Mouse (Mus musculus) kidney, postnatal 4 days (tissue): ENCODE results near the gene Sp2.
A peak's percentile ranks its signal among the peaks of the same experiment; 100 is the strongest.

Experiments
- DNase-seq, 2 experiments: peaks; one replicate each; pipeline ENCODE4 v3.0.0; 2021; ENCODE audit warnings: mixed read lengths in 2 of 2

The Sp2 gene

DNA sequence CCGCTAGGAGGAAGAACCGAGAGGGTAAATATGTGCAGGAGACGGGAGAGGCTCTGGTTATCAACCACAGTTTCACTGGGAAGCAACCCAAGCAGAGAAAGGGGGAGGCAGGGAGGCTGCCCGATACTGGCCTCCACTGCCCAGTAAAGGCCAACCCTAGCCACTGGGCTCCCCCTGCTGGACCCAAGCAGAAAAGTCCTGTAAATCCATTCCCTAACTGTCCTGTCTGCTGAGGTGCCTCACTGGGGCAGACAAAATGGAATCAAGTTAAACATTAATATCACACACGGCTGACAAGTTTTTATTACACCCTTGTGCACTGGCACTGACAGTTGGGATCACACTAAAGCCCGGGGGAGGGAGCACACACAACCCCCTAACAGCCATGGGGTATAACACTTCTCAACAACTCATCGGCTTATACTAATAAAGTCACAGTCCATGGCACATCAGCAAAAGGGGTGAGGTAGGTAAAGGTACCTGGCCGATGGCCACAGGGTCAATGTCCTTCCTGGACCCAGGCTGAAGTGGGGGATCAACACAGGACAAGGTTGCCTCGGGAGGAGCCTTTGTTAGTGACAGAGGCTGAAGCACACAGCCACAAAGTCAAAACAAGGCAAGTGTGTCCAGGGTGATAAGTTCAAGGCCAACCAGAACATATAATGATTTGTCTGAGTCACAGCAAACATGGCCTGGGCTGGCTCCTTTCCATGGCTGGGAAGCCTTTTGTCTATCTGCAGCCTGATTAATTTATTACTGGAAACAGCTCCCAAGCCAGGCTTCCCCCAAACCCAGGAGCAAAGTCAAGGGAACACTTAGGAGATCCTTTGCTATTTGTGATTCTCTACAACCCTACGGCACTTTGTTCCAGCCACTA lies 45.0 kb downstream of the Sp2 start:
- DNase-seq = peak; percentile 81 to 88

DNA sequence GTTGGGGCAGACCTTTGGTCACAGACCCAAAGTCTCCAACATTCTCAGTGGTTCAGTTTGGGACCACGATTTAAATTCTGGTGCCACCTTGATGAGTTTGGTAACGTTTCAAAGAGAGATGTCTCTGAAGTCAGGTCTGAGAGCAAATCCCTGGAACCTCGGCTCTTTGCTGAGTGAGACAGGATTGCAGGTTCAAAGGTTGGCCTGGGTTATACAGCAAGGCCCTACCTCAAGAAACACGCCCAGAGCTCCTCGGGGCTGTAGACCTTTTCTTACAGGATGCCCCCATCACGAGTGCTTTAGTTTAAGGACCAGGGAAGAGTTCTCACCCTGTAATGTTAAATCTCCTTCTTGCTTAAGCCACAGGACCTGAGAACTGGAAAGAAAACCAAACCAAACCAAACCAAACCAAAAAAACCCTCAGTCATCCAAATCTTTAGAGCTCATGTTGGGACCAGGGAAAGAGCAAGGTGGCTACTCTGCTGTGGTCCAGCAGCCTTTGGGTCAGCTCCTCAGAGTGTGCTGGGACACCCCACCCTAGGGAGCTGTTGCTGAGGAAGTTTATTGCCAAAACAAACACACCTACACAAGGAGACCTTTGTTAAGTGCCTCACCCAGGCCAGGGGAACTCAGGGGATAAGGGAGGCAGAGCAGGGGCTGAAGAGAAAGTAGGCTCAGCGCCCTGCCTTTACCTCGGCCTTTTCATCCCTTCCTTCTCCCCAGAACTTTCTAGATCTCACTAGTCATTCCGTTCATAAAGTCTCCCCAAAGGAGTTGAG lies 46.7 kb downstream of the Sp2 start:
- DNase-seq = no peak

DNA sequence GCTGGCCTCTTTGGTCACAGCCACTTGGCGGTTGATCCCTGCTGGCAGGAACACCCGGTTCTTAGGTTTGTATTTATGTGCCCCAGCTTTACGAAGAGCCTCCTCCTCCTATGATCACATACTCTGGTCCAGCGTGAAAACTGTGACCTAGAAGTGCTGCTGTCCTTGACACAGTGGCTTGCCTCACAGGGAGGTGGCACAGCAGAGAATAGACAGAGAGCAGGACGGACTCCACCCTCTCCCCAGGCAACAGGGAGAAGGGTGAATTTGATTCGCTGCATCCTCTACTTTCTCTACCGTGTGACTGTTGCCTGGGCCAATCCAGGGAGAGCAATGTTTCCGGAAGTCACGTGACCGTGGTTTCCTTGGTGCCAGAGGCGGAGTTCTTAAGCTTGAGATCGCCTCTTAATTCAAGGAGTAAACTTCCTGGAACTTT lies 47.8 kb downstream of the Sp2 start:
- peak; percentile 75 to 85 for DNase-seq

DNA sequence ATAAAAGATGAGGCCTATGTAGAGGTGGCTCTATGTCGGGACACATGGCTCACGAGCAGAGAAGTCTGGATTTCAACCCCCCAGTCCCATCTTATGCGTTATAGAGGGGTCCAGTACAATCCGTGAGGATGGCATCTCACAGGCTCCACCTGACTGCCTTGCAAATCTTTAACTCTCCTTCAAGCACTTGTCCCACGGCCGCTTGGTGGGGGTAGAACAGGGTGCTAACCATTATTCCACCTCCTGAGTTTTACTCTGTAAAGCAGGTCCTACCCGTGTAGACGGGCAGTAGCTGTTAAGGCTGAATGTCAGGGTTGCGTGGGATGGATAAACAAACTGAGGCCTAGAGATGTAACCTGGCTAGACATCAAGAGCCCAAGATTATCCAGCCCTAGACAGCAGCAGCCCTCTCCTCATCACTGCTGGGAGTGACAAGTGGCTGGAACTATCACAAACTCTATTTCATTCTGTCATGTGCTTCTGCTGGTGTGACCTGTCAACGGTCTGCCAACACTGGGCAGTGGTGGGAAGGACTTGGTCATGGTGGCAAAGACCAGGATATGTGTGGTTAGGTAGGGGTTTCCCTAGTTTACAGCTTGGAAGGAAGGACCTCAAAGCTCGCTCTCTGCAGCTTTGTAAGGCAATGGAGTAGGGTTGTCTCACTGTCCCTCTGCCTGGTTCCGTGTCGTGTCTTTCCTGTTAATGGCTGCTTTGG lies 49.0 kb downstream of the Sp2 start:
- DNase-seq = peak; percentile 27 to 52

DNA sequence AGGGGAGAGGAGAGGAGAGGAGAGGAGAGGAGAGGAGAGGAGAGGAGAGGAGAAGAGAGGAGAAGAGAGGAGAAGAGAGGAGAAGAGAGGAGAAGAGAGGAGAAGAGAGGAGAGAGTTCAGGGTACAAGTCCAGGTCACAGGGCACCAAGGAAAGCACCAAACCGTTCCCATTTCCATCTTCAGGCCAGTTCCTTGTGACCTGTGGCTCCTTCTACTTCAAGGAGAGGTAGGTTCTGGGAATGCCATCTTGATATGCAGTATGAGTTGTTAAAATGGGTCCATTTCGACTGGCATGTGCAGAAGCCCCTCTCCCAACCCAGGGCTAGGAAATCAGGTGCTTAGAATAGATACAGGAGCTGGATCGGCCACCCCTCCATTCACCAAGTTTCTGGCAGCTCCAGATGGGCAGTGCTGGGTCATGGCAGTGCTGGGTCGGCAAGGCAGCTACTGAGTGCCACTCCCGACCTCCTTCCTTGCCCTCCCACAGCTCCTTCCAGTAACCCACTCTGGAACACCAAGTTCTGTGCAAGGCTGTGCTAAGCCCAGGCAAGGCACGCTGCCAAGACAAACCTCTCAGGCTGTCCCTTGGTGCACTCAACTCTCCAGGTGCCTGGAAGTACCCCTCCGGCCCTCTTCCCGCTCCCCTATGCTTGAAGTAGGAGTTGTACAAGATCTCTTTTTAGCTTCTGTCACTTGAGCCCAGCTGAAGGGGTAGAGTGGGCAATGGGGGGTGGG lies 51.3 kb downstream of the Sp2 start:
- peak; percentile 63 to 71 for DNase-seq

DNA sequence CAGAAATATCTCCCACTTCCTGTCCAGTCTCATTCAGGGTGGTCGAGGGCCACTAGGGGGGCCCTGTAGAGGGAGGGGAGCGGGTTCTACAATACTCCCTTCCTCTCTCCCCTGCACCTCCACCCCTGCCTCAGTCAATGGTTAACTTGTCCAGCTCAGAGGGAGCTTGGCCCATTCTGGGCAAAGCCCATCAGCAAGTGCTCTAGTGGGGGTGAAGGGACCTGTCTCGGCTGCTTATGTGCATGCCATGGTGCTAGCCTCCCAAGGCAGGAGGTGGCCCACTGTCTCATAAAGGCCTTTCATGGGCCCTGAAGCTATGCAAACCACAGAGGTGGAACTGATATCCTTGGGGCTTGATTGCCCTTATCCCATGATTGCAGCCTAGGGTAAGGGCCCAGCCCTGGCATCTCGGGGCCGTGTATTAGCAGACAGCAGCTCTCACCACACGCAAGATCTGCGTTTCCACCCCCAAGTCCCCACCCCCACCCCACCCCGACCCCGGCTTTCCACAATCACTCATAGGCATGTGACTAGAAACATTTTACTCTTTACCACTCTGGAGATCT lies 52.9 kb downstream of the Sp2 start:
- DNase-seq = peak; percentile 66 to 75

DNA sequence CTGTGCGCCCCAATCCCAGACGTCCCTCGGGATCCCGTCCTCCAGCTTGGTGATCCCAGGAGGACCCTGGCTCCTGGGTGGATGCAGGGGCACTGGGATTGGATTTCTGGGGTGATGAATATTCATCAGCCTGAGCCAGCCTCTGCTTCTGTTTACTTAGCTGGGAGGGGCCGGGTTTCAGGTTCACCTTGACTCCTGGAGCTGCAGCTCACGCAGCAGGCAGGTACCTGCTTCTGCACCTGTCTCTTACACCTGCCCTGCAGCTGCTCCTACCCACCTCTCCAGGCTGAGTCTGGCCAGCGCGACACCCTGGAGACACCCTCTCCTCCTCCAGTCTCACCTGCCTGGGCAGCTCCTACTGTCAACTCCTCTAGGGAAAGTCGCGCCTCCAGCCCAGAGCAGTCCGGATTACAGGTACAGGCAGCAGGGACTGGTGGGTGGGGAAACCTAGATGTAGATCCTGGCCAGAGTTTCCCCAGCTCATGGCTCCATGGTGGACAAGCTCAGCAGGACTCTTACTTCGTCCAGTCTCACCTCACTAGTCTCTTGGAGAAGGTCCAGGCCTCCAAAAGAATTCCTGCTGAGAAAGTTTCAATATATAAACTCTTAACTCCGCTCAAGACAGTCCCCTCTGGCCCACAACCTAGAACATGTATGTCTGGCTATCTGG lies 53.5 kb downstream of the Sp2 start:
- peak; percentile 68 to 79 for DNase-seq

DNA sequence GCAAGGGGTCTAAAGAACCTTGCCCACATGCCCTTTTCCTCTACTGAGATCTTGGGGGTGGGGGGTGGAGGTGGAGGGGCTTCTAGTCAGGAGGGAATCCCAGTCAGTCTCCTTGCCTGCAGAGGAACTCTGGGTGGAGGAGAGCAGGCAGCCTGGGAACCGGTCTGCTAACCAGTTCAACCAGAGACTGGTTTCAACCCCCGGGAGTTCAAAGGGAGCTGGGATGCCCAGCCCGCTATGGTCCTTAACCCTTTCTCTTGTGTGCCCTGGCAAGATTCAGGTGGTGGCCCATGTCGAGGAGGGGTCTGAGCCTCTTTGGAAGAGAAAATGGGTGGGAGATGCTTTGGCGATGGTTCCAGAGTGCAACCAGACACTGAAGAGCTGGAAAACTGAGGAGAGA lies 54.1 kb downstream of the Sp2 start:
- DNase-seq = peak; percentile 57 to 75

DNA sequence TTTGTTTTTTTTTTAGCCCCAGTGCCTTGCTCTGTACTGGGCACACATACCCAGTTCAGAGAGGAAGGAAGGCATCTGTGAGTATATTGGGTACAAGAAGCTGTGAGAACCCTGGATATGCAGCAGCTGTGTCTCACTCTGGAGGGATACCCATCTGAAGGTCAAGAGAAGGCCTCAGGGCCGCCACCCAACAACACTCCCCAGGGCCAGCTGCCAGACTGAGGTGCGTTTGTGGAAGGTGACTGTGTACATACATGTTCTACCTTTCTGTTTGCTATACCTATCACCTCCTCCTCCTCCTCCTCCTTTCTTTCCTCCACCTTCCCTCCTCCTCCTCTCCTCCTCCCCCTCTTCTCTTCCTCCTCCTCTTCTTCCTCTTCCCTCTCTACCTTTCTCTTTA lies 54.7 kb downstream of the Sp2 start, which contains the start of gene Prr15l:
Gene Prr15l (plus strand): TSS at position 17 of the 400 bp plus-strand sequence.
- no peak for DNase-seq

DNA sequence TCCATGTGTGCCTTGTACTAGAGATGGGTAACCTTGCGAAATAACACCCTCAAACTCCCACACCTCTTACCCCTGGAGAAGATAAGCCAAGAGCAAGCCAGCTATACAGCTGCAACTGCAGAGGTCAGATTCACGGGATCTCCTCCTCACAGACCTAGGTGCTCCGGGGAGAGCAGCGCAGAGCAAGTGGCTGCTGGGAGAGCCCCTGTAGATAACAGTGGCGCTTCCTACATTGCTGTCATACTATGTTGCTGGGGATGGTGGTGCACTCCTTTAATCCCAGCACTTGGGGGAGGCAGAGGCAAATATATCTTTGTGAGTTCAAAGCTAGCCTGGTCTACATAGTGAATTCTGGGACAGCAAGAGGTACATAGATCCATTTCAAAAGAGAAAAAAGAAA lies 56.2 kb downstream of the Sp2 start:
- DNase-seq = no peak

DNA sequence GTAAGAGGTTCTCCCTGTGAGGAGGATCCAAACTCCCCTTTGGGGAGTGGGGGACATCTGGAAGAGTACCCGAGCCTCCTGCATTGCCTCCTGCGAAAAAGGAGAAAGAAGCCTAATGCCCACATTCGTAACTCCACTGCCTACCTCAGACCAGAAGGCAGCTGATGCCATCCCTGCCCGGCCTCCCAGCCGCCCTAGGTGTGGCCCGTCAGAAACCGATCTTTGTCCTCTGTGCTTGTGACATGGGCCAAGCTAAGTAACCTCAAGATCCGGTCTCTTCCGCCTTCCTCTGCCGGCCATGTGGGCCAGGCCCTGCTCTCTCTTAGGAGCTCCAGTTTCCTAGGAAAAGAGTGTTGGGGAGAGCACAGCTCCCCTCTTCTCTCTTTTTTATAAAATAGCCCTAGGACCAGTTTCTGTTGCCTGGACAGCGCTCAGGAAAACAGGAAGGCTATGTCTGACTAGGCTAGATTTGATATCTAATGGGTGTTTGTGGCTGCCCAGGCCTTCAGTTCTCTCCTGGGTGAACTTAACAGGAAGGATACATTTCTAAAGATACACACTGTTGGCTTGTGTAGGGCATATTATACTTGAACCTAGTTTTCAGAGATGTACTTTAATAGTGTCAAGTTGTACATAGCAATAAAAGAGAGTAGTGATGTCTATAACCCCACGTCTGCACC lies 57.1 kb downstream of the Sp2 start:
- DNase-seq = no peak

DNA sequence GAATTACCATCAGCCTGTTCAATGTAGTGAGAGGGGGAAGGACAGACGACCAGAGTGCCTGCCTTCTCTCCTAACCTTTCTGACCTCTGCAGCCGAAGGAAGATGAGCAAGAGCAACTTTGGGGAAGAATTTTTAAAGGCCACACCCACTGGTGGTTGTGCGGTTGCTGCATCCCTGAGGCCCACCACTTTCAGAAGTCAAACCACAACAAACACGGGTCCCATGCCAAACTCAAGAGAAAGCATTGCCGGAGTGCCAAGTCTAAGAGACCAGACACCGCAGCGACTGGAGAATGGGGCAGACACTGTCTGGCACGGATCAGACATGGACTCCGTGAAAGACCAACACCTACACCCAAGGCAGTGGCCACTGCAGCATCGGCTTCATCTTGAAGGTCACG lies 57.9 kb downstream of the Sp2 start:
- no peak for DNase-seq

DNA sequence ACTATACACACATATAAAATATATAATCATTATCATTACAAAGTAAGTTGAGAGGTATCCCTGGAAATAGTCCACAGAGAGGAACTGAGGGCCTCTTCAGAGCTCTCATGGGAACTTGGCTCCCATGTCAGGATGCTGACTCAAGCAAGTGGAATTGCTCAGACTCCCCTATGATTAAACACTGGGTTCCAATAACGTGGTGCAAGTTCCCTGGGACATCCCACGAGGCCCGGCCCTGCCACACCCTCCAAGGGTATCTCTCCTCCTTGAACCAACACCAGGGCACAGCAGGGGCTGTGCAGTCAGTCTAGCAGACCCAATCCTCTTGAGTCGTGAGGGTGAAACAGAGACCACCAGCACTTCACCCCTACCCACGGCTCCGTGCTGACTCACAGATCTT lies 63.8 kb downstream of the Sp2 start:
- no peak for DNase-seq

DNA sequence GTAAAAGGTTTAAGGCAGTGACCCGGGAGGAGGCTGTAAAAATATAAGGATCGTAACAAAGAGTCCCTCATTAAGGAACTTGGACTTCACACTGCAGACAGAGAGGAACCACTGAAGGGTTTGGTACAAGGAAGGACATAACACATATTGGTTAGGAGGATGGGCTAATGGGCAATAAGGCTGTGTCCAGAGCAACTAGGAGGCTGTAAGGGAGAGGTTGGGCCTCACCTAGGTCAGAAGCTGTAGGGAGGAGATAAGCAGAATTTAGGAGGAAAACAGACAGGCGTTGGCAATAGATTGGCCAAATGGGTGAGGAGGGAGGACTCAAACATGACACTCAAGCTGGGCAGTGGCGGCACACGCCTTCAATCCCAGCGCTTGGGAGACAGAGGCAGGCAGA lies 65.3 kb downstream of the Sp2 start:
- no peak for DNase-seq

DNA sequence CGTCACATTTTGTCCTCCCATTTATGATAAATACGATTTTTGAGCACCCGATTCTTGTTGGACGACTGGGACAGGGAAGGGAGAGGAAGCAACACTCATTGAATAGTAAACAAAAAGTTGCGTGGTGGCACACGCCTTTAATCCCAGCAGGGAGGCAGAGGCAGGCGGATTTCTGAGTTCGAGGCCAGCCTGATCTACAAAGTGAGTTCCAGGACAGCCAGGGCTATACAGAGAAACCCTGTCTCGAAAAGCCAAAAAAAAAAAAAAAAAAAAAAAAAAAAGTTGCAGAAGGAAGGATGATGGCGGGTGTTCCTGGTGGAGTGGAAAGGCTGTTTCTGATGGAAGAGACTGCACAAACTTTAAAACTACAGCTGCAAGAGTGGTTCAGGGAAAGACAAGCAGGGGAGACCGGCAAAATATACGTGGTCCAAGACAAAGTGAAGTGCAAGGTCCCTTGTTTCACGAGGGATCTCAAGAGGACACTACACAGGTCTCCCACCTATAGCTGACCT lies 65.8 kb downstream of the Sp2 start:
- no peak for DNase-seq

DNA sequence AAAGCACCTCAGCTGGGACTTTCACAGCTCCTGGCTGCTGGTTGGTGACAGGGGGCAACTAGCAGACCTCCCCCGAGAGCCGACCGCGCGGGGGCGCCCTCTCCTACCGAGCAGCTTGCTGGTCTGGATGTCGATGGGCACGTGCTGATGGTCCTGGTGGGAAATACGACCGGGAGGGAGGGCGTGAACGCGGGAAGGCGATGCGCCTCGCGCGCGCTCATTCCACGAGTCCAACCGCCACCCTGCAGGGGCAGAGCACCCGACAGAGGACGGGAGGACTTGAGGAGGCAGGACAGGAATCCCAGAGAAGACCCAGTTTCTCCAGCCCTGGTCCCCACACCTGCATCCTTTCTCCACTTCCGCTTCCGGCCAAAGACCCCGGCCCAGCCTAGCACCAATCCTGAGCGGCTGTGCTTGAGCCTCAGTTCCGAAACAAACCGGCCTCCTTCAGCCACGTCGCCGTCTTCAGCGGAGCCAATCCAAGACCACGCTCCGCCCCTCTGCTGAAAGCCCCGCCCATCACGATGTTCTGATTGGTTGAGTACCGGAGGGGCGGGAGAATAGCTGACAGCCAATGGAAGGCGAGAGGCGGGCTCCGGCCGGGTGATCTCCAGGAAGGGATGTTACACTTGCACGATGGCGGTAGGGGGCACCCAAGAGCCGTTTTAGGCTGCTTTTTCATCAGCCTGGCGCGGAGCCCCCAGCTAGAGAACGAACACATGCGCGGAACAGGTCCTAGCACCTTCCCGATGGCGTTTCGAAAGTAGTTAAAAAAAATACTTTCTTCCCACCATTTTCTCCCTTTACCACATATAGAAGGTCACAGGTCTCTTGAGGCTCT lies 66.5 kb downstream of the Sp2 start, which contains the start of gene Cdk5rap3:
Gene Cdk5rap3 (minus strand): TSS at position 453 of the 841 bp plus-strand sequence.
- DNase-seq = peak; percentile 99 to 100

DNA sequence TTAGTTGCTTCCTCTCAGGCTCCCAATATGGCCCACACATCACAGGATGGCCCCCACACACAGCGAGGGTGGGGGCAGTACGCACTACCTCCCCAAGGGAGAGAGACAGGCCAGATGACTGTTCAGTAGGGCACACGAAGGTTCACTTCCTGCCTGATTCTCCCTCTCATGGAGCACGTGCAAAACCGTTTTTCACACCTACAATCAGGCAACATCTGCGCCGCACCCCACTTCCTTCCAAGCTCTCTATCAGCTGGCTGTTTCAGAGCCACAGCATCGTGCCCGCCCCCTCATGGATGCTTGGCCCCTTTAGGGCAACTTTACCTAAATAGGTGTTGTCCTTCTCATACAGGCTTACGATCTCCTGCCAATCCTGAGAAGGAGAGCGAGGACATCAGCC lies 70.1 kb downstream of the Sp2 start:
- no peak for DNase-seq

DNA sequence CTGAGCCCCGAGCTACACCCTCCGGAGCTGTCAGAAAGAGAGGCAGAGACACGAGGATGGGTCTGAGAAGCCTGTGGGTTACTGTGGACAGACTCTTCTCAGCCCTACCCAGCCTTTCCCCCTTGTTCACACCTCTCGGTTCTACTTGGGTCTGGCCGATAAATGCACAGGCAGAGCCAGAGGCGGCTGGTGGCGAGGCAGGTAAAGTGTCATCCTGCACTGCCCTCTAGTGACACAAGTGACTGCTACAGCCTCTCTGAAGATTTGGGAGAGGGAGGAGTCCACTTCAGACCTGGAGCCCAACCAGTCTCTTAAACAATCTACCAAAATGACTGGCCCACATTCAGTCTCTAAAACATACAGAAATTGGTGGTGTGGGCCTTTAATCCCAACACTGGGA lies 72.8 kb downstream of the Sp2 start:
- DNase-seq = peak; percentile 83 to 89

DNA sequence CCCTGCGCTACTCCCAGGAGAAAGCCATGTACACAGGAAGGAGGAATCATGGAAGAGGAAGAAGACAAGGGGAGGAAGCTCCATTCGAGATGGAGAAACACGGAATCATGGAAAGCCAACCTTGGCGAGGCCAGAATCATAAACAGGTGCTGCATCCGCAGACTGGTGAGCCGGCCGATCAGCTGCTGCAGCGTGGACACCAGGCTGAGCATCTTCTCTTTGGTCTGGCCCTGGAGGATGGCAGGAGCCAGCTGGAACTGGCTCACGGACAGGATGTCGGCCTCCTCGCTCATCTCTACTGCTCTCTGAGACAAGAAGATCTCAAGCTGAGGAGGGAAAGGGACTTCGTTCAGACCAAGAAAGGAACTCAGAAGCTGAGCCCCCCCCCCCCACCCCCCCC lies 74.2 kb downstream of the Sp2 start:
- DNase-seq = no peak
